Mouse (Mus musculus) liver, embryonic 15.5 days (tissue): ENCODE data around the gene Il33. TPM values are rescaled to one million over a fixed set of nuclear protein-coding genes. Genes with fewer than 3 reads are reported as not detected.

ENCODE experiments used
- ATAC-seq: fragments of 200-750 bp; cut with Nextera tagmentation; 2 replicates; pipeline ENCODE4 v1.8.0; 2017; ENCODE audit warnings: moderate number of reproducible peaks, mild to moderate bottlenecking, moderate library complexity; ENCODE audit not compliant: insufficient read depth
- H3K27ac ChIP-seq: fragments of 300-500 bp; sonication (generic); replicated peaks from 2 replicates; pipeline ENCODE4 v1.5.1; 2015; ENCODE audit warnings: mild to moderate bottlenecking, inconsistent platforms
- H3K27me3 ChIP-seq: fragments of 300-500 bp; sonication (generic); 2 replicates; pipeline ENCODE4 v1.6.1; 2015; ENCODE audit warnings: mild to moderate bottlenecking, inconsistent platforms
- H3K36me3 ChIP-seq: fragments of 300-500 bp; sonication (generic); replicated peaks from 2 replicates; pipeline ENCODE4 v1.6.1; 2015; ENCODE audit warnings: moderate library complexity, mild to moderate bottlenecking, inconsistent platforms
- H3K4me1 ChIP-seq: fragments of 300-500 bp; sonication (generic); replicated peaks from 2 replicates; pipeline ENCODE4 v1.6.1; 2015; ENCODE audit warnings: inconsistent platforms
- H3K4me2 ChIP-seq: fragments of 300-500 bp; sonication (generic); 2 replicates; pipeline ENCODE4 v1.6.1; 2015; ENCODE audit warnings: moderate library complexity, mild to moderate bottlenecking, inconsistent platforms
- H3K4me3 ChIP-seq: fragments of 300-500 bp; sonication (generic); replicated peaks from 2 replicates; pipeline ENCODE4 v1.5.1; 2015; ENCODE audit warnings: mild to moderate bottlenecking, inconsistent platforms
- H3K9ac ChIP-seq: fragments of 300-500 bp; sonication (generic); 2 replicates; pipeline ENCODE4 v1.6.1; 2015; ENCODE audit warnings: moderate library complexity, mild to moderate bottlenecking, inconsistent platforms
- H3K9me3 ChIP-seq: fragments of 300-500 bp; sonication (generic); replicated peaks from 2 replicates; pipeline ENCODE4 v1.6.1; 2016; ENCODE audit warnings: inconsistent platforms
- WGBS: fragments of 180-500 bp; shearing (Covaris S2); methylation state at CpG from one replicate; pipeline ENCODE4 v1.1.7; 2015; ENCODE audit warnings: mixed read lengths; ENCODE audit not compliant: insufficient replicate concordance; 5-methylcytosine and 5-hydroxymethylcytosine counted together
- polyA plus RNA-seq: library from polyadenylated mRNA; unstranded; fragments of >200 nt; fragmentation: Nextera tagmentation; extraction: Ambion mirVana; gene quantifications from 2 replicates; pipeline ENCODE4 v1.2.1, GENCODE M21; 2015

Il33 gene
- polyA plus RNA-seq, 1 experiment from 2014 or later = 1.2 TPM

- 70% methylated on average over 12 of the region's 12 CpGs for WGBS
- no peak overlapping the region for H3K4me3 ChIP-seq
- H3K9me3 ChIP-seq = no peaks in the 10 kb centered on the region
- H3K4me2 ChIP-seq = no peak overlapping the region
- no peaks in the 10 kb centered on the region for H3K36me3 ChIP-seq
- H3K27me3 ChIP-seq = no peaks in the 10 kb centered on the region
- ATAC-seq = no peak
- no peaks in the 10 kb centered on the region for H3K4me1 ChIP-seq
- H3K9ac ChIP-seq = no peak overlapping the region
- no peak overlapping the region for H3K27ac ChIP-seq
Observed at GRCm38 (mm10) chr19:29894381-29894780, 30.5 kb upstream of the Il33 start.

DNA sequence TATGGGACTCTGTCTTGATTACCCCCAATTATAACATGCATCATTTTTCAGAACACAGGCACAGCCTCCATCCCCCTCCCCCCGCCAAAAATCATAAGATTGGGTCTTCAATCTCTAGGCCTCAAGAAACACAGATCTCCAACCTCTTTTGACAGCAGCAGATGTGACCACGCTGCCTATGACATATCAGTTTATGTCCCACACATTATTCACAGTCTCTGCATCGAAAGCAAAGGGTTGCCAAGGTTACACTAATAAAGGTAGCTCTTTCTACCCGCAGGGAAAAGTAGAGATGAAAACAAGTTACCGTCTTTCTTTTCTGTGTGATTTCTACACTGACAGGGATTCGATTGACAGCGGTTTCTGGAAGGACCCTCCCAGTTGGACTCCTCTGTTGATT, 29.9 kb upstream of the Il33 start:
- Histone ChIP-seq H3K27me3 (no peaks in the 10 kb centered on the region), H3K4me3 (no peak overlapping the region), H3K9me3 (no peaks in the 10 kb centered on the region), H3K4me1 (no peaks in the 10 kb centered on the region), H3K36me3 (no peaks in the 10 kb centered on the region), H3K9ac (no peak overlapping the region), H3K4me2 (no peak overlapping the region), H3K27ac (no peak overlapping the region)
- 62% methylated on average over 7 of the region's 7 CpGs for WGBS
- ATAC-seq = no peak

DNA sequence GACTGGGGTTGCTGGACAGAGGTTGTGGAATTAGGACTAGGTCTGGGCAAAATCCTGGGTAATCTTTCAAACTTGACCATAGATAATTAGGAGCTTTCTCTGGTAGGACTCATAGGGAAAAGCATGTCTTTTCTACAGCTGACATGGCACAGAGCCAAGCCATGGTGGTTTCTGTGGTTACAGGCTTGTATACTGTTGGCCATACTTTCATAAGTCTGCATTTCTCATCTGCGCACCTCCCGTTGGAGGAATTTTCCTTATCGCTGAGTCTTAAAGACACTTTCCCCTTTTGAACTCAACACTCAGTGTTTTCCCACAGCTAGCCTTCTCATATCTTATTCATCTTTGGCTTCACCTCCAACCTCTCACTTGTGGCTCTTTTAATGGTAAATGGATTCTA, 24.6 kb upstream of the Il33 start:
- H3K27me3 ChIP-seq = no peaks in the 10 kb centered on the region
- no peaks in the 10 kb centered on the region for H3K9me3 ChIP-seq
- no peak overlapping the region for H3K4me3 ChIP-seq
- no peaks in the 10 kb centered on the region for H3K36me3 ChIP-seq
- no peak overlapping the region for H3K9ac ChIP-seq
- WGBS = 52% methylated on average over 3 of the region's 3 CpGs
- no peaks in the 10 kb centered on the region for H3K4me1 ChIP-seq
- ATAC-seq = no peak
- no peak overlapping the region for H3K27ac ChIP-seq
- no peak overlapping the region for H3K4me2 ChIP-seq

GRCm38 (mm10) chr19:29902343-29903070, 22.4 kb upstream of the Il33 start:
- WGBS = 52% methylated on average over 4 of the region's 4 CpGs
- H3K9ac ChIP-seq = no peak overlapping the region
- no peaks in the 10 kb centered on the region for H3K27me3 ChIP-seq

GRCm38 (mm10) chr19:29905896-29906295, 19.0 kb upstream of the Il33 start:
- no peak for ATAC-seq
- H3K27ac ChIP-seq = no peak overlapping the region
- no peak overlapping the region for H3K9ac ChIP-seq
- 40% methylated on average over 1 of the region's 1 CpGs for WGBS
- H3K4me3 ChIP-seq = no peak overlapping the region
- no peaks in the 10 kb centered on the region for H3K27me3 ChIP-seq
- H3K36me3 ChIP-seq = no peaks in the 10 kb centered on the region
- H3K9me3 ChIP-seq = no peaks in the 10 kb centered on the region
- H3K4me2 ChIP-seq = no peak overlapping the region
- H3K4me1 ChIP-seq = no peaks in the 10 kb centered on the region

More at GRCm38 (mm10) chr19:29902343-29903070, 22.4 kb upstream of the Il33 start:
- Histone ChIP-seq H3K4me1 (no peaks in the 10 kb centered on the region), H3K27ac (no peak overlapping the region), H3K9me3 (no peaks in the 10 kb centered on the region), H3K4me2 (no peak overlapping the region), H3K4me3 (no peak overlapping the region), H3K36me3 (no peaks in the 10 kb centered on the region)
- ATAC-seq = no peak

DNA sequence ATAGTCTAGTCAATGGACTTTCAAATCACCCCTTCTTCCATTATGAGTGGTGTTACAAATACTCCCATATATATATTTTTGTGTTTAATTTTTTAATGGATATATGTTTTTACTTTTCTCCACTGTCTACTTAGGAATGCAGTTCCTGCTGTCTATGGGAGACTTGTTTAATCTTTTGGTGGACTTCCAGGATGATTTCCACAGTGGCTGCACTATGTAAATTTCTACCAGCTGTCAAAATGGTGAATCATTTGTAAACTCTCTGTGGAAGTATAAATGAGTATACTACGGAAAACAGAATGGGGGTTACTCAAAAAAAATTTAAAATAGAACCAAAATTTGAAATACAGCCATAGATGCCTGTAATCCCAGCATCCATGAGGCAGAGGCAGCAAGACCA, 15.7 kb upstream of the Il33 start:
- Histone ChIP-seq H3K4me1 (no peaks in the 10 kb centered on the region), H3K27ac (no peak overlapping the region), H3K9ac (no peak overlapping the region), H3K9me3 (no peaks in the 10 kb centered on the region), H3K36me3 (no peaks in the 10 kb centered on the region), H3K4me2 (no peak overlapping the region), H3K27me3 (no peaks in the 10 kb centered on the region), H3K4me3 (no peak overlapping the region)
- no peak for ATAC-seq
- WGBS = 56% methylated on average over 1 of the region's 1 CpGs

- Histone ChIP-seq H3K27ac (no peak overlapping the region), H3K9ac (no peak overlapping the region), H3K4me3 (no peak overlapping the region), H3K27me3 (no peaks in the 10 kb centered on the region), H3K4me1 (no peaks in the 10 kb centered on the region), H3K4me2 (no peak overlapping the region), H3K36me3 (no peaks in the 10 kb centered on the region), H3K9me3 (no peaks in the 10 kb centered on the region)
- 57% methylated on average over 6 of the region's 6 CpGs for WGBS
- no peak for ATAC-seq
Observed at GRCm38 (mm10) chr19:29911919-29912318, 13.0 kb upstream of the Il33 start.

DNA sequence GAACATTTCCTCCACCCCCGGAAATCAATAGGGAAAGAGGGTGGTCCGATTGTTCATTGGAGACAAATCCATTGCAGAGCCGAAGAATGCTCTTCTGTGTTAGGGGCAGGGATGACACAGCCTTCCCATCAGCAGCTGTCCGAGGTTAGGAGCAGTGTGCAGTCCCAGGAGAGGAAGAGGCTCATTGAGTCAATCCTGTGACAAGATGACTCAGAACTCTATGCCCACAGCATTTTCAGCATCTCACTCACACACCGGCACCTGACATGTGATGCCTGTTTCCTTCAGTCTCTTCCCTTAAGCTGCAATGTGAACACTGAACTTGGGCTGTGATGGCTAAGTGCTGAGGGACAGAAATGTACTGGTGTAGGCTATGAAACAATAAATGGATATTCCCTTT, 7.5 kb upstream of the Il33 start:
- Histone ChIP-seq H3K36me3 (no peaks in the 10 kb centered on the region), H3K9me3 (no peaks in the 10 kb centered on the region), H3K27ac (no peak overlapping the region), H3K4me2 (no peak overlapping the region), H3K9ac (no peak overlapping the region), H3K27me3 (no peaks in the 10 kb centered on the region), H3K4me3 (no peak overlapping the region), H3K4me1 (no peaks in the 10 kb centered on the region)
- WGBS = 63% methylated on average over 5 of the region's 5 CpGs
- ATAC-seq = no peak

DNA sequence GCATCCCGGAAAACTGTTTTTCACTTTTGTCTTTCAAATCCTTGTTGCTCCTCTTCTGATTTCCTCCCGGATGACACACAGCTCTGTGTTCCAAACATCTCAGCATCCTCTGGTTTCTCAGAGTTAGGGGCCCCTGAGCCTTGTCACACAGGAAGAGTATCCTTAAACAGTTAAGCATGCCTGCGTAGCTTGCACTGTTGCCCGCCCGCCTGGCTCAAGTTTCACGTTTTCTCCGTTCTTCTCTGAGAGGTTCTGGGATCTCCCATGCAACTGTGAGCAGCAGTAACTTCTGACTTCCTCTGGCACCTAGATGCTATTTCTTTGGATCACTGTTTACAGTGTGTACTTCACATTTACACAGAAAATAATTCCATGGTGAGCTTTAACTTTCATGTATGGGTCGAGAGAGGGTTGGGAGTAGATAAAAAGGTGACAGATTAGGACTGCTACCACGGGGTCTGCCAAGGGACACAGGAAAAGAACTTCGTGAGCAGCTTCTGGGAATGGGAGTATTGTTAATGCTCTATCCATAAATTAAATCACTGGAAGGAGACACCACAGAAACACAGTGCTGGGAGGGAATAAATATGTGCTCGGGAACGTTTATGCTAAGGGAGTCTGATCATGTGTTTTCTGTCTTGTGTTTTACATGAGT, 1.3 kb downstream of the Il33 start:
- no peaks in the 10 kb centered on the region for H3K9me3 ChIP-seq
- WGBS = 33% methylated on average over 12 of the region's 12 CpGs
- no peak for ATAC-seq
- no peak overlapping the region for H3K4me2 ChIP-seq
- H3K4me1 ChIP-seq = no peaks in the 10 kb centered on the region
- no peaks in the 10 kb centered on the region for H3K27me3 ChIP-seq
- no peak overlapping the region for H3K9ac ChIP-seq
- no peak overlapping the region for H3K27ac ChIP-seq
- H3K4me3 ChIP-seq = no peak overlapping the region
- no peaks in the 10 kb centered on the region for H3K36me3 ChIP-seq

GRCm38 (mm10) chr19:29930296-29930695, 5.4 kb downstream of the Il33 start:
- H3K36me3 ChIP-seq = no peaks in the 10 kb centered on the region
- H3K9ac ChIP-seq = no peak overlapping the region
- no peak overlapping the region for H3K27ac ChIP-seq
- 41% methylated on average over 5 of the region's 5 CpGs for WGBS
- H3K4me2 ChIP-seq = no peak overlapping the region
- no peaks in the 10 kb centered on the region for H3K27me3 ChIP-seq
- H3K4me3 ChIP-seq = no peak overlapping the region
- H3K9me3 ChIP-seq = no peaks in the 10 kb centered on the region
- no peaks in the 10 kb centered on the region for H3K4me1 ChIP-seq
- ATAC-seq = no peak

DNA sequence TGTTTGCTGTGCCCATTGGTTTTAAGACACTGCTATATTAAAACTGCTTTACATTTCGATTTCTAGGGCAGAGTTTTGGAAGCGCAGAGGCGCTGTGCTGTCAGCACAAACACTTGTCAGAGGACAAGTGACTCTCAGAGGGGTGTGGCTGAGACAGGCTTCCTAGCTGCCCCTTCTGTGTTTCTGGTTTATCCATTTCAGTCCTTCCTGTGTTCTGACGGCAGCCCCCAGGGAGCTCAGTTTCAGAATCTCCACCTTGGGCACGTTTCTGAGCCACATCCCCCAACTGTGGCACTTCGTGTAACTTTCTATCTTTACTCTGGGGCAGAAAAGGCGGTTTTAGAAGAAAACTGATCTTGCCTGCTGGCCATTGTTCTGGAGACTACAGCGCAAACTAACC, 12.5 kb downstream of the Il33 start:
- no peak overlapping the region for H3K9ac ChIP-seq
- H3K36me3 ChIP-seq = no peaks in the 10 kb centered on the region
- H3K4me1 ChIP-seq = no peaks in the 10 kb centered on the region
- H3K4me3 ChIP-seq = no peak overlapping the region
- 31% methylated on average over 8 of the region's 8 CpGs for WGBS
- H3K9me3 ChIP-seq = no peaks in the 10 kb centered on the region
- no peak overlapping the region for H3K27ac ChIP-seq
- ATAC-seq = no peak
- H3K4me2 ChIP-seq = no peak overlapping the region
- no peaks in the 10 kb centered on the region for H3K27me3 ChIP-seq

- Histone ChIP-seq H3K9me3 (no peaks in the 10 kb centered on the region), H3K4me2 (no peak overlapping the region), H3K9ac (no peak overlapping the region), H3K27me3 (no peaks in the 10 kb centered on the region), H3K36me3 (no peaks in the 10 kb centered on the region), H3K27ac (no peak overlapping the region), H3K4me1 (no peaks in the 10 kb centered on the region), H3K4me3 (no peak overlapping the region)
- no peak for ATAC-seq
- 7% methylated on average over 6 of the region's 6 CpGs for WGBS
Observed at GRCm38 (mm10) chr19:29940239-29940638, 15.3 kb downstream of the Il33 start.
